Mouse (Mus musculus) B cell, adult 2 months (primary cell): Measurements from ENCODE around the gene Nfkbie.

Experiments used
- DNase-seq, 2 experiments: peaks; one replicate each; pipeline ENCODE4 v3.0.0; 2022

The Nfkbie gene

GRCm38 (mm10) chr17:45582715-45583355 lies 27.3 kb downstream of the Nfkbie start:
- peak; percentile 52 to 59 for DNase-seq

GRCm38 (mm10) chr17:45584096-45584896 lies 28.8 kb downstream of the Nfkbie start:
- DNase-seq, result no peak

- DNase-seq, result peak; percentile 86 to 87
Observed at GRCm38 (mm10) chr17:45584939-45585678, 29.6 kb downstream of the Nfkbie start.

- no peak for DNase-seq
Observed at GRCm38 (mm10) chr17:45585725-45586448, 30.4 kb downstream of the Nfkbie start.

GRCm38 (mm10) chr17:45586449-45586837 lies 30.9 kb downstream of the Nfkbie start:
- DNase-seq, result peak in 1 of 2 experiments; percentile 43

GRCm38 (mm10) chr17:45588370-45588769 lies 32.9 kb downstream of the Nfkbie start:
- DNase-seq, result no peak

GRCm38 (mm10) chr17:45589236-45589635 lies 33.7 kb downstream of the Nfkbie start:
- DNase-seq, result no peak

GRCm38 (mm10) chr17:45589844-45590243 lies 34.3 kb downstream of the Nfkbie start:
- DNase-seq, result no peak

- no peak for DNase-seq
Observed at GRCm38 (mm10) chr17:45590410-45590809, 34.9 kb downstream of the Nfkbie start.

GRCm38 (mm10) chr17:45591701-45592605 lies 36.5 kb downstream of the Nfkbie start:
- no peak for DNase-seq

- no peak for DNase-seq
Observed at GRCm38 (mm10) chr17:45592606-45593431, 37.3 kb downstream of the Nfkbie start.

- DNase-seq, result no peak
Observed at GRCm38 (mm10) chr17:45593479-45593878, 38.0 kb downstream of the Nfkbie start.

- no peak for DNase-seq
Observed at GRCm38 (mm10) chr17:45594195-45594594, 38.7 kb downstream of the Nfkbie start.

- DNase-seq, result peak; percentile 84
Observed at GRCm38 (mm10) chr17:45594881-45595735, 39.6 kb downstream of the Nfkbie start.

GRCm38 (mm10) chr17:45595736-45596390 lies 40.4 kb downstream of the Nfkbie start:
- no peak for DNase-seq

GRCm38 (mm10) chr17:45596631-45597396 lies 41.3 kb downstream of the Nfkbie start:
- DNase-seq, result peak; percentile 69 to 75

- DNase-seq, result peak in 1 of 2 experiments; percentile 26
Observed at GRCm38 (mm10) chr17:45597787-45598186, 42.3 kb downstream of the Nfkbie start.

- DNase-seq, result no peak
Observed at GRCm38 (mm10) chr17:45598376-45598775, 42.9 kb downstream of the Nfkbie start.
